Mouse (Mus musculus): ENCODE measurements around the gene Cops8. TPM values are rescaled to one million over a fixed set of nuclear protein-coding genes. Genes with fewer than 3 reads are reported as not detected.

Cops8 gene
- 16.8 TPM for polyA plus RNA-seq (2015; fragmentation: Illumina TruSeq; extraction: RNeasy Lipid Tissue Mini Kit (QIAGEN cat#74804); ENCODE audit: insufficient read depth, low read depth, low replicate concordance)

DNA sequence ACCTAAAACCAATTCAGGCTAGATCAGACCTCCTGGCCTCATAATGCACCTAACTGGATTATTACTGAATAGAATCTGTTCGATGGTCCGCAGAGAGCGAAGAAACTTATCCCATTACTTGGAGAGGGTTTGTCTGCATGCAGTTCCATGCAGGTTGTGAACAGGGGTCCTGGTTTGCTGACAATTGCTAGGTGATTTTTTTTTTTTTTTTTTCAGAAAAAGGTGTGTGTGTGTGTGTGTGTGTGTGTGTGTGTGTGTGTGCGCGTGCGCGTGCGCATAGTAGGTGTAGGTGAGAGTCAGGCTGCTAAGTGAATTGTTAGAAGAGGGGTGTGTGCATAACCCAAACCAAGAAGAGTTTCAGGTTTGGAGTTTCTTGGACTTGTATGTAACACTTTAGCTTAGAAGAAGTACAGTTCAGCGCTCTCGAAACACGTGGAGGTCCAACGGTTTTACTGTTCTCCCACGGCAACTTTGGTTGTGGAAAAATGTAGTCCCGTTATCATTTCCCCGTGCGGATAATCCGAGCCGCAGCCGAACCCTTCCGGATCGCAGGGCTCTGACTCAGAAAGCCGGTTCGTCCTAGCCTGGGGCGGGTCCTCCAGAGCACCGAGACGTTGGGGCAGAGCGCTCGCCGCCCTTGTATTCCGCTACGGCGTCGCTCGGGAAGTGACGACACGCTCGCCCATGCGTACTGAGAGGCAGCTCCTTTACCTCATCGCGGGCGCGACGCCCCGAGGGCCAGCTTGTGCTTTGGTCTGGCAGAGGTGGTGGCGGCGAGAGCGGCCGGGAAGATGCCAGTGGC is at the start of gene Cops8:
Cops8 (plus strand) TSS at position 223 of the 802 bp plus-strand sequence.

Other genes with a start within 250 kb of the Cops8 start
- gene Col6a3, start 241.0 kb downstream of the Cops8 start, polyA plus RNA-seq (2015; fragmentation: Illumina TruSeq; extraction: RNeasy Lipid Tissue Mini Kit (QIAGEN cat#74804); ENCODE audit: insufficient read depth, low read depth, low replicate concordance): 22.5 TPM